Mouse (Mus musculus) limb, embryonic 14.5 days (tissue): ENCODE results near the gene Ncapd2. TPM values are rescaled to one million over a fixed set of nuclear protein-coding genes. Genes with fewer than 3 reads are reported as not detected.
A peak's percentile ranks its signal among the peaks of the same experiment; 100 is the strongest.

ENCODE experiments used
- ATAC-seq: fragments of 200-750 bp; cut with Nextera tagmentation; 2 replicates; pipeline ENCODE4 v1.8.0; 2017; ENCODE audit warnings: low read depth, moderate number of reproducible peaks, moderate TSS enrichment; ENCODE audit not compliant: low FRiP score
- DNase-seq: peaks from one replicate; pipeline ENCODE4 v3.0.0-alpha.2; 2015; ENCODE audit warnings: low spot score
- H3K27ac ChIP-seq: fragments of 300-500 bp; sonication (generic); replicated peaks from 2 replicates; pipeline ENCODE4 v1.5.1; 2014; ENCODE audit warnings: low read depth, mild to moderate bottlenecking, low read length, moderate library complexity, mixed read lengths
- H3K27me3 ChIP-seq: fragments of 300-500 bp; sonication (generic); 2 replicates; pipeline ENCODE4 v1.6.1; 2014; ENCODE audit warnings: low read length, mixed read lengths; ENCODE audit not compliant: control insufficient read depth, insufficient read depth
- H3K36me3 ChIP-seq: fragments of 300-500 bp; sonication (generic); 2 replicates; pipeline ENCODE4 v1.6.1; 2014; ENCODE audit warnings: mild to moderate bottlenecking, low read length, moderate library complexity, mixed read lengths; ENCODE audit not compliant: control insufficient read depth, insufficient read depth
- H3K4me1 ChIP-seq: fragments of 300-500 bp; sonication (generic); 2 replicates; pipeline ENCODE4 v1.6.1; 2014; ENCODE audit warnings: antibody characterized with exemption, low read length, mixed read lengths; ENCODE audit not compliant: control insufficient read depth, insufficient read depth
- H3K4me2 ChIP-seq: fragments of 300-500 bp; sonication (generic); replicated peaks from 2 replicates; pipeline ENCODE4 v1.6.1; 2014; ENCODE audit warnings: low read depth, mild to moderate bottlenecking, low read length, moderate library complexity; ENCODE audit not compliant: severe bottlenecking
- H3K4me3 ChIP-seq: fragments of 300-500 bp; sonication (generic); replicated peaks from 2 replicates; pipeline ENCODE4 v1.5.1; 2014; ENCODE audit warnings: low read length
- H3K9ac ChIP-seq: fragments of 300-500 bp; sonication (generic); 2 replicates; pipeline ENCODE4 v1.6.1; 2014; ENCODE audit warnings: mild to moderate bottlenecking, low read depth, low read length, moderate library complexity; ENCODE audit not compliant: severe bottlenecking
- H3K9me3 ChIP-seq: fragments of 300-500 bp; sonication (generic); 2 replicates; pipeline ENCODE4 v1.6.1; 2016; ENCODE audit warnings: low read length; ENCODE audit not compliant: control insufficient read depth
- POLR2A ChIP-seq: fragments of 200-500 bp; IDR thresholded peaks from 2 replicates; pipeline ENCODE4 v1.8.0; 2012; ENCODE audit warnings: inconsistent platforms, mild to moderate bottlenecking, moderate library complexity, borderline replicate concordance; ENCODE audit not compliant: insufficient read depth, insufficient read length; ENCODE audit errors: extremely low read depth
- WGBS: fragments of 180-500 bp; shearing (Covaris S2); extraction: QIAGEN DNeasy Blood & Tissue Kit; methylation state at CpG from one replicate; pipeline ENCODE4 v1.1.7; 2014; 5-methylcytosine and 5-hydroxymethylcytosine counted together
- polyA plus RNA-seq, 2 experiments: library from polyadenylated mRNA; depleted of rRNA in 1 of 2; stranded (reverse) in 1 of 2; unstranded in 1 of 2; fragments of >200 nt; fragmentation: Nextera tagmentation in 1 of 2; extraction: Ambion mirVana in 1 of 2; gene quantifications; 2 replicates each; pipeline versions ENCODE4 v1.2.1 to v1.2.3; 2012 to 2014

The Ncapd2 gene
- polyA plus RNA-seq, 2 experiments: 82.9 to 250 TPM

DNA sequence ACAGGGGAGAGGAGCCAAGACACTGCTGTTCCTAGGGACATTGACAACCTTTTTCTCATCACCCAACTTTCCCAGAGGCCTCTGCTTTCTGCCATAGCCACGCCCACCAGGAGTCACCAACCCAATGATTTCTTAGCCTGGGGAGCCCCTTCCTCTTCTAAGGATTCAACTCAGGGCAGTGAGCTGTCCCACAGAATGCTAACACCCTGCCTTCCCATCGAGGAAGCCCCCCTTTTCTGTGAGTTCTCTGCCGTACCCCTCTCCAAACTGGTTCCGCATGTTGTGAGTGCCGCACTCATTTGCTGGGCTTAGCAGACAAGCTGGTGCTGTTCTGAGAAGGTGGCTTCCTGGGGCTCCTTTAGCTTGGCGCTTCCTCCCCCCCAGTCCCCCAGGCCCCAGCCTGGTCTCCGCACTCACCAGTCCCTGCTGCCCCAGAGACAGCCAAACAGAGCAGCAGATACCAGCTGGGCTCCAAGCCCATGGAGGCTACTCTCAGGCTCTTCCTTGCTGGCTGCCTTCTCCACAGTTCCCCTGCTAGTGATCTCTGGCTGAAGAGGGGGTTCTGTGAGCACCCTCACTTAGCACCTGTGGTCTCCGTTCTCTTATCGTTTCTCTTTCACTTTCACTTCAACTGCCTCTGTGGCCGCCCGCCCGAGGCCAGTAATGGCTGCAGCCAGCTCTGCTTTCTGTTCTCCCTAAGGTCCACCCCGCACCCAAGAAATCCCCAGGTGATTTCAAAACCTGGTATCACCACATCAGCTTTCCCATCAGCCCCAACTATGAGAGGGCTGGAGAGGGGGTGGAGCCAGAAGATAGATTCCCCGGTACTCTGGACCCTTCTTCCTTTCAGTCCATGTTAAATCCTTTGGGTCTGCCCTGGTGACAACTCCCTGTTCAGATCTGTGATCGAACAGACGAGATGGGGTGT lies 39.9 kb upstream of the Ncapd2 start, which contains the start of gene Tapbpl:
Gene Tapbpl, minus strand, starts transcription at position 744 of the 928 bp plus-strand sequence.
- H3K9me3 ChIP-seq: no peaks in the 10 kb centered on the region
- peaks cover 5% of the 10 kb centered on the region for H3K4me1 ChIP-seq
- no peaks in the 10 kb centered on the region for H3K36me3 ChIP-seq
- DNase-seq (peak; percentile 57), ATAC-seq (peak; percentile 35; the same call in 1 of the 2 replicates)
- H3K27ac ChIP-seq: peak within 1 kb of the TSS; percentile 46
- peak within 1 kb of the TSS; percentile 46 for H3K4me3 ChIP-seq
- H3K27me3 ChIP-seq: no peaks in the 10 kb centered on the region
- peak within 1 kb of the TSS; percentile 91 for H3K4me2 ChIP-seq
- TF ChIP-seq POLR2A: no peak
- WGBS: 5% methylated on average over 16 of the region's 16 CpGs
- H3K9ac ChIP-seq: peak within 1 kb of the TSS; percentile 77

DNA sequence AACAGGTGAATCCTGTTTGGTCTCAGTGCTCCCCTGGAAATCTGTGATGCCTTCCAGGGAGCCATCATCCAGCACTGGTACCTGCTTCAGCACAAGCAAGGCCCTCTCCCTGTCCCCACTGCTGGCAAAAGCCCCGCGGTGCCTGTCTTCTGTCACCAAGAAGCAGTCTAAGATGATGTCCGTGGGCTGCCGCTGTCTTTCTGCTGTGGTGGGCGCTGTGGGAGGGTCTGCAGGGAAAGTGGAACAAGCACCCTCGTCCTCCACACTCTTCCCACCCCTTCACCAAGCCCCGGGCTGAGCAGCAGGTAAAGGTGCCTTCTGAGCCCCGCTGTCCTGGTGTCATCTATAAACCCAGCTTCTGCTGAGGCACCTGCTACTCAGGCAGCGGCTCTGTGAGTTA lies 39.1 kb upstream of the Ncapd2 start:
- no peak for TF ChIP-seq POLR2A
- H3K4me1 ChIP-seq: peaks cover 5% of the 10 kb centered on the region
- DNase-seq (no peak), ATAC-seq (no peak)
- H3K4me2 ChIP-seq: no peak overlapping the region
- no peak overlapping the region for H3K27ac ChIP-seq
- H3K36me3 ChIP-seq: no peaks in the 10 kb centered on the region
- no peak overlapping the region for H3K9ac ChIP-seq
- WGBS: 60% methylated on average over 9 of the region's 9 CpGs
- H3K9me3 ChIP-seq: no peaks in the 10 kb centered on the region
- H3K27me3 ChIP-seq: no peaks in the 10 kb centered on the region
- no peak overlapping the region for H3K4me3 ChIP-seq

DNA sequence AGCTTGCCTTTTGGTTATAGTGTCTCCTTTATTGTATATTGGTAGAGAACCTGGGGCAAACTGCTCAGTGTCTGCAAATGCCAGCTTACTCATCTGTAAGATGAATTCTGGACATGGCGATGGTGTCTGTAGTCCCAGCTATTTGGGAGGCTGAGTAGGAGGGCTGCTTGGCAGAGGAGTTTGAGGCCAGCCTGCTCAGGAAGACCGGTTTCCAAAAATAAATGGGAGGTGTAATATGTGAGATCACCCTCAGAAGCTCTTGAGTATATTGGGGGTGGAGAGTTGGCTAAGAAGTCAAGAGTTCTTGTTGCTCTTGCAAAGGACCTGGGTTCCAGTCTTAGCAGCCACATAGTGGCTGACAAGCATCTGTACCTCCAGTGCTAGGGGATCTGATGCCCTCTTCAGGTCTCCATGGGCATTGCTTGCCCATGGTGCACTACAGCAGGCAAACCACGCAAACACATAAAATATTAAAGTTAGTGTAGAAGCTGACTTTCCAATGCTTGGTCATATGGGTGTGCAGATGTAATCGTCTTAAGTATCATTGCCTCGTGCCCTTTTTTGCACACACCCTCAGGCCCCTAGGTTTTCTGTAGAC lies 34.1 kb upstream of the Ncapd2 start:
- Histone ChIP-seq H3K36me3 (peaks cover 6% of the 10 kb centered on the region; the same call in 1 of the 2 replicates), H3K4me3 (no peak overlapping the region), H3K27me3 (no peaks in the 10 kb centered on the region), H3K27ac (no peak overlapping the region), H3K4me1 (no peaks in the 10 kb centered on the region), H3K4me2 (no peak overlapping the region), H3K9me3 (no peaks in the 10 kb centered on the region), H3K9ac (no peak overlapping the region)
- WGBS: 83% methylated on average over 5 of the region's 5 CpGs
- TF ChIP-seq POLR2A: no peak
- DNase-seq (no peak), ATAC-seq (no peak)

DNA sequence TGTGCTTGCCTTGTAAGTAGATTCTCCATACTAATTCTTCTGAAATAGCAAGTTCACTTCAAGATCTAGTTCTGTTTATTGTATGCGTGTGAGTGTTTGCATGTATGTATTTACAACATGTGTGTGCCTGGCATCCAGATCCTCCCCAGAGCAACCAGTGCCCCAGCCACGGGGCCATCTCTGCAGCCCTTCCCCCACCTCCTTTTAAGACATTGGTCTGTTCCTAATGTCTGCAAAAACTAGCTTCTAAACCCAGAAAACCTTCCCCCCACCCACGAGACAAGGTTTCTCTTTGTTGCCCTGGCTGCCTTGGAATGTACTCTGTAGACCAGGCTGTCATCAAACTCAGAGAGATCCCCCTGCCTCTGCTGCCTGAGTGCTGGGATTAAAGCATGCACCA lies 31.1 kb upstream of the Ncapd2 start:
- Histone ChIP-seq H3K36me3 (peaks cover 6% of the 10 kb centered on the region; the same call in 1 of the 2 replicates), H3K4me3 (no peak overlapping the region), H3K9me3 (no peaks in the 10 kb centered on the region), H3K27ac (no peak overlapping the region), H3K9ac (no peak overlapping the region), H3K4me2 (no peak overlapping the region), H3K27me3 (no peaks in the 10 kb centered on the region), H3K4me1 (no peaks in the 10 kb centered on the region)
- no peak for TF ChIP-seq POLR2A
- no peak for DNase-seq
- no peak for ATAC-seq
- 79% methylated on average over 3 of the region's 3 CpGs for WGBS

DNA sequence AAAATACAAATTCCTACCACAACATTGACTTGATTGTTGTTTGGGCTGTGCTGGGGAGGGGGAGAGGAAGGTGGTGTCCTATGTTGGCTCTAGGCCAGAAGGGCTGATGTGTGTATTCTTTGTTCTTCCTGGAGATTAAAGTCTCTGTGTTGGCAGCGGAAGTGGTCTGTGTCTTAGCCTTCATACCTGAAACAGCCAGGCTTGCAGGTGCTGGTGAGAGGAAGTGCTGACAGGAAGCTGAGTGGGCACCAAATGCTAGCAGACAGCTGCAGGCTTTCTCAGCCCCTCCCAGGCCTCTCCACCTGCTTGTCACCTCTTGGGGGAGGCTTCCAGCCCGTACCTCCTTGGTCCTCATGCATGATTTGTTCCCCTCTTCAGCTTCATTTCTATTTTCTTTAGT lies 30.6 kb upstream of the Ncapd2 start:
- Histone ChIP-seq H3K27me3 (no peaks in the 10 kb centered on the region), H3K4me3 (no peak overlapping the region), H3K27ac (no peak overlapping the region), H3K9me3 (no peaks in the 10 kb centered on the region), H3K4me1 (no peaks in the 10 kb centered on the region), H3K4me2 (no peak overlapping the region), H3K36me3 (peaks cover 6% of the 10 kb centered on the region; the same call in 1 of the 2 replicates), H3K9ac (no peak overlapping the region)
- no peak for ATAC-seq
- no peak for TF ChIP-seq POLR2A
- 83% methylated on average over 2 of the region's 2 CpGs for WGBS
- no peak for DNase-seq
